Mouse (Mus musculus) E14TG2a.4 (cell line): ENCODE data around the gene Spin1.

Source experiments
- H3K27me3 ChIP-seq: 2 replicates; pipeline ENCODE4 v1.6.1; 2014; ENCODE audit warnings: low read length, control low read depth; ENCODE audit not compliant: insufficient read depth
- H3K36me3 ChIP-seq: 2 replicates; pipeline ENCODE4 v1.6.1; 2014; ENCODE audit warnings: low read length, control low read depth; ENCODE audit not compliant: insufficient read depth
- H3K4me1 ChIP-seq: replicated peaks from 2 replicates; pipeline ENCODE4 v1.6.1; 2014; ENCODE audit warnings: low read depth, low read length, control low read depth
- H3K4me3 ChIP-seq: replicated peaks from 2 replicates; pipeline ENCODE4 v1.5.1; 2014; ENCODE audit warnings: mild to moderate bottlenecking, low read length
- H3K9me3 ChIP-seq: 2 replicates; pipeline ENCODE4 v1.6.1; 2014; ENCODE audit warnings: low read length, control low read depth
- CTCF ChIP-seq: conservative IDR thresholded peaks from 2 replicates; pipeline ENCODE4 v1.5.1; 2014; ENCODE audit warnings: low read length
- NANOG ChIP-seq: IDR thresholded peaks from 2 replicates; pipeline ENCODE4 v1.6.1; 2014; ENCODE audit warnings: borderline replicate concordance, low read length, mixed read lengths
- POU5F1 ChIP-seq: IDR thresholded peaks from 2 replicates; pipeline ENCODE4 v1.6.1; 2014; ENCODE audit warnings: low read length, borderline replicate concordance

Gene Spin1

GRCm38 (mm10) chr13:51184896-51185295, 84.2 kb downstream of the Spin1 start:
- H3K4me3 ChIP-seq: no peak overlapping the region
- TF ChIP-seq CTCF: no peak
- TF ChIP-seq POU5F1: no peak
- TF ChIP-seq NANOG: no peak
- no peaks in the 10 kb centered on the region; the same call in 1 of the 2 replicates for H3K9me3 ChIP-seq
- H3K27me3 ChIP-seq: no peaks in the 10 kb centered on the region
- peaks cover 14% of the 10 kb centered on the region for H3K4me1 ChIP-seq
- no peaks in the 10 kb centered on the region for H3K36me3 ChIP-seq

- no peaks in the 10 kb centered on the region for H3K27me3 ChIP-seq
- no peaks in the 10 kb centered on the region; the same call in 1 of the 2 replicates for H3K9me3 ChIP-seq
- H3K4me3 ChIP-seq: no peak overlapping the region
- TF ChIP-seq POU5F1 (no peak), CTCF (0 out of 2 replicates have a peak, but pooled peaks have one; percentile 7)
- peaks cover 35% of the 10 kb centered on the region for H3K4me1 ChIP-seq
- no peaks in the 10 kb centered on the region for H3K36me3 ChIP-seq
Observed at GRCm38 (mm10) chr13:51190336-51190735, 89.7 kb downstream of the Spin1 start.

- peaks cover 35% of the 10 kb centered on the region for H3K4me1 ChIP-seq
- H3K27me3 ChIP-seq: no peaks in the 10 kb centered on the region
- no peaks in the 10 kb centered on the region for H3K36me3 ChIP-seq
- TF ChIP-seq POU5F1: no peak
- TF ChIP-seq CTCF: no peak
- TF ChIP-seq NANOG: no peak
- H3K9me3 ChIP-seq: no peaks in the 10 kb centered on the region
- no peak overlapping the region for H3K4me3 ChIP-seq
Observed at GRCm38 (mm10) chr13:51191416-51192140, 90.9 kb downstream of the Spin1 start.

- peaks cover 33% of the 10 kb centered on the region for H3K4me1 ChIP-seq
- H3K9me3 ChIP-seq: no peaks in the 10 kb centered on the region
- TF ChIP-seq NANOG (no peak), CTCF (no peak)
- no peaks in the 10 kb centered on the region for H3K36me3 ChIP-seq
- H3K27me3 ChIP-seq: 0 out of 2 replicates have a peak, but pooled peaks cover 9% of the 10 kb centered on the region
- no peak overlapping the region for H3K4me3 ChIP-seq
Observed at GRCm38 (mm10) chr13:51193893-51194292, 93.2 kb downstream of the Spin1 start.

GRCm38 (mm10) chr13:51197699-51198098, 97.0 kb downstream of the Spin1 start:
- H3K4me3 ChIP-seq: no peak overlapping the region
- TF ChIP-seq POU5F1 (no peak), NANOG (no peak), CTCF (no peak)
- H3K9me3 ChIP-seq: peaks cover 24% of the 10 kb centered on the region
- peaks cover 5% of the 10 kb centered on the region; the same call in 1 of the 2 replicates for H3K4me1 ChIP-seq
- peaks cover 22% of the 10 kb centered on the region for H3K27me3 ChIP-seq
- H3K36me3 ChIP-seq: no peaks in the 10 kb centered on the region

GRCm38 (mm10) chr13:51198186-51198585, 97.5 kb downstream of the Spin1 start:
- H3K4me1 ChIP-seq: peaks cover 5% of the 10 kb centered on the region; the same call in 1 of the 2 replicates
- no peak overlapping the region for H3K4me3 ChIP-seq
- H3K36me3 ChIP-seq: no peaks in the 10 kb centered on the region
- peaks cover 24% of the 10 kb centered on the region for H3K9me3 ChIP-seq
- peaks cover 22% of the 10 kb centered on the region for H3K27me3 ChIP-seq
- TF ChIP-seq CTCF (no peak), NANOG (no peak)
